Mouse (Mus musculus): Measurements from ENCODE around the gene Zfp110. TPM values are rescaled to one million over a fixed set of nuclear protein-coding genes. Genes with fewer than 3 reads are reported as not detected.

Gene Zfp110
- total RNA-seq, 1 experiment from 2014 or later: 27.2 TPM

- peak; percentile 86 for DNase-seq
Observed at GRCm38 (mm10) chr7:12897655-12898410, 63.3 kb downstream of the Zfp110 start, which contains the start of gene Zscan22. Gene Zscan22 (plus strand): TSS chr7:12897815.

Other genes starting within 250 kb of the Zfp110 start
- 0.03 TPM in 1 of 2 replicates, not detected in the other for gene Vmn2r53, start 226.0 kb upstream of the Zfp110 start, total RNA-seq (2021)
- not detected in 2 replicates for gene Vmn2r54, start 194.4 kb upstream of the Zfp110 start, total RNA-seq (2021)
- gene Vmn2r55, start 149.8 kb upstream of the Zfp110 start, total RNA-seq (2021): not detected in 2 replicates
- not detected in 2 replicates for gene Vmn2r56, start 99.8 kb upstream of the Zfp110 start, total RNA-seq (2021)
- 5.8 and 8.1 TPM in 2 replicates for gene Zscan18, start 31.1 kb upstream of the Zfp110 start, total RNA-seq (2021)
- gene Zfp329, start 15.9 kb upstream of the Zfp110 start, total RNA-seq (2021): 15.1 and 15.2 TPM in 2 replicates
- 3.6 and 3.7 TPM in 2 replicates for gene Zfp128, start 46.4 kb downstream of the Zfp110 start, total RNA-seq (2021)
- 13.6 and 17.5 TPM in 2 replicates for gene Zscan22, start 63.1 kb downstream of the Zfp110 start, total RNA-seq (2021)
- 829 and 881 TPM in 2 replicates for gene Rps5, start 87.5 kb downstream of the Zfp110 start, total RNA-seq (2021)
- 0.18 and 0.29 TPM in 2 replicates for gene Rnf225, start 92.7 kb downstream of the Zfp110 start, total RNA-seq (2021)
- 12.8 and 13.1 TPM in 2 replicates for gene Zfp324, start 131.1 kb downstream of the Zfp110 start, total RNA-seq (2021)
- 8.0 and 9.0 TPM in 2 replicates for gene Zfp446, start 143.1 kb downstream of the Zfp110 start, total RNA-seq (2021)
- 6.2 TPM in 1 of 2 replicates, not detected in the other for gene Slc27a5, start 163.4 kb downstream of the Zfp110 start, total RNA-seq (2021)
- gene Trim28, start 164.4 kb downstream of the Zfp110 start, total RNA-seq (2021): 273 and 297 TPM in 2 replicates
- 15.3 and 16.1 TPM in 2 replicates for gene Zbtb45, start 175.3 kb downstream of the Zfp110 start, total RNA-seq (2021)
- gene Chmp2a, start 200.0 kb downstream of the Zfp110 start, total RNA-seq (2021): 218 and 223 TPM in 2 replicates
- gene Ube2m, start 203.5 kb downstream of the Zfp110 start, total RNA-seq (2021): 170 and 192 TPM in 2 replicates
- gene Mzf1, start 220.0 kb downstream of the Zfp110 start, total RNA-seq (2021): 3.8 and 4.1 TPM in 2 replicates